Mouse (Mus musculus) E14TG2a.4 (cell line): ENCODE data around the gene Lrp5.

Source experiments
- H3K27me3 ChIP-seq: 2 replicates; pipeline ENCODE4 v1.6.1; 2014; ENCODE audit warnings: low read length, control low read depth; ENCODE audit not compliant: insufficient read depth
- H3K36me3 ChIP-seq: 2 replicates; pipeline ENCODE4 v1.6.1; 2014; ENCODE audit warnings: low read length, control low read depth; ENCODE audit not compliant: insufficient read depth
- H3K4me1 ChIP-seq: replicated peaks from 2 replicates; pipeline ENCODE4 v1.6.1; 2014; ENCODE audit warnings: low read depth, low read length, control low read depth
- H3K4me3 ChIP-seq: replicated peaks from 2 replicates; pipeline ENCODE4 v1.5.1; 2014; ENCODE audit warnings: mild to moderate bottlenecking, low read length
- H3K9me3 ChIP-seq: 2 replicates; pipeline ENCODE4 v1.6.1; 2014; ENCODE audit warnings: low read length, control low read depth
- CTCF ChIP-seq: conservative IDR thresholded peaks from 2 replicates; pipeline ENCODE4 v1.5.1; 2014; ENCODE audit warnings: low read length
- NANOG ChIP-seq: IDR thresholded peaks from 2 replicates; pipeline ENCODE4 v1.6.1; 2014; ENCODE audit warnings: borderline replicate concordance, low read length, mixed read lengths
- POU5F1 ChIP-seq: IDR thresholded peaks from 2 replicates; pipeline ENCODE4 v1.6.1; 2014; ENCODE audit warnings: low read length, borderline replicate concordance

Lrp5 gene

DNA sequence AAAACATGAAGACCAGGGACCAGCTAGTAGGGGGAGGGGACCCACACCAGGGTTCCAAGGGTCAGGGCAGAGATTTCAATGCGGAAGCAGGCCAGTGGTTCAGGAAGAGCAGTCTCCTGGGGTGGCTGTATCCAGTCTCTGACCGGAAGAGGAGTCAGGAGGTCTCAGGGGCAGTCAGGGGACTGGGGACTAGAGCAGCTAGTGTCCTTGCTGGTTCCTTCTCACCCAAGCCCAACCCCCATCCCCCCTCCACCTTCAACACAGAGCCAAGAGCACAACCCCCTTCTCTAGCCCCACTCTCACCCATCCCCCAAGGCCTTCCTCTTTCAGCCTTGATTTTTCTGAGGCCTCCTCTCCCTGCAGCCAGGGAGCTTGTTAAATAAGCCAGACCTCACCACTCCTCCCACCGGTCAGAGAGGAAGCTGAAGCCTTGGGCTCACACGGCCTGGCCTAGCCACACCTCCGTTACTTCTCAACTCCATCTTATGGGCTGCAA lies 1.4 kb upstream of the Lrp5 start:
- H3K9me3 ChIP-seq = no peaks in the 10 kb centered on the region
- H3K4me1 ChIP-seq = peaks cover 72% of the 10 kb centered on the region
- no peak for TF ChIP-seq NANOG
- no peak for TF ChIP-seq POU5F1
- TF ChIP-seq CTCF = no peak
- peaks cover 18% of the 10 kb centered on the region for H3K27me3 ChIP-seq
- H3K4me3 ChIP-seq = peak overlapping the region; percentile 91
- no peaks in the 10 kb centered on the region for H3K36me3 ChIP-seq

DNA sequence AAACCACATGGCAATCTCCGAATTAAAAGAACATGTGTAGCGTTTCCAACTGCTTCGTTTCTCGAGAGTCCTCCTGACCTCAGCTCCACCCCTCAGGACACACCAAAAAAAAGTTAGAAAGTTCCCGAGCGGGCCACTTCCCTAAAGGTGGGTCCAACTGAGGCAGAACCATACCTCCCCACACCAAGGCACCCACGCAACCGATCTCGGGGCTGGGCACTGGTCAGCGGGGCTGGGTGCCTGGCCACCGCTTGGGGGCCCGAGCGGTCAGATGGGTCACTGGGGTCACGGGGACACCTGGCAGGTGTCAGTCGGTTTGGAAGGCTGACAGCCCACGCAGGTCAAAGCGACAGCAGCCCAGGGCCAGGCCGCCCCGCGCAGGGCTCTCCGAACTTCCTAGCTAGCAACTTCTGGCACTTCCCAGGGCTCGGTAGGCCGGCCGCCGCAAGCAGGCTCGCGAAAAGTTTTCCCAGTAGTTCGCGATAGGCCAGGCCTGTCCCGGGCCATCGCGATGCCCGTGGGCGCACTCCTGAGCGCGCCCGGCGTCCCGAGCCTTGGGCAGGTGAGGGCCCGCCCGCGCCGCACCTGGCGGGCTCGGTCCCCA lies 651 bp downstream of the Lrp5 start:
- Histone ChIP-seq H3K36me3 (no peaks in the 10 kb centered on the region), H3K4me1 (peaks cover 73% of the 10 kb centered on the region), H3K27me3 (peaks cover 18% of the 10 kb centered on the region), H3K4me3 (peak overlapping the region; percentile 91), H3K9me3 (no peaks in the 10 kb centered on the region)
- TF ChIP-seq CTCF (no peak), POU5F1 (no peak), NANOG (no peak)

DNA sequence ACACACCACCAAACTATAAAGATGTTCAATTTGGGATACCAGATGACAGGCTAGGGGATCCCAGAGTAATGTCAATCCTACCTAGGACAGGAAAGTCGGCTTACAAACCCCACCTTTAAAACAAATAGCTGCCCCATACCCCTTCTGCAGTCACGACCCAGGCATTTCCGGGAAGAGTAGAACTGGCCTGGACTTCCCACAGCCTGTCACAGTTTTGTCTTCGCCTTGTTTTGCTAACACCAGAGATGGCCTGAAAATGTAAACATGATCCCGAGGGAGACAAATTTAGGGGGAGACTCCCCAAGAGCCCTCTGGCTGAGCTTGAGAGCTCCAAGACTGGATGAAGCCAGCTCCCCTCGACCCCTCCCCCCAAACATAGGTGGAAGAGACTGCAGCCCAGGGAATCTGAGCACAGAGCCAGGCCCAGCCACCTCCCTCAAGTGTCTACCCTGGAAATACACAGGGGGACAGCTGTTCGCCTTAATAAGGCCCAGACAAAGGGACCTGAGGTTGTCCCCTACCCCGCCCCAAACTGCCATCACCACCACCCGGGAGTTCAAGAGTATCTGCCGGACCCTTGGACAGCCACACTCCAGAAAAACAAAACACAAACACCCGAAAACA lies 1.3 kb downstream of the Lrp5 start:
- Histone ChIP-seq H3K9me3 (no peaks in the 10 kb centered on the region), H3K4me3 (peak overlapping the region; percentile 91), H3K4me1 (peaks cover 78% of the 10 kb centered on the region), H3K27me3 (peaks cover 18% of the 10 kb centered on the region), H3K36me3 (no peaks in the 10 kb centered on the region)
- TF ChIP-seq POU5F1 (no peak), NANOG (no peak), CTCF (no peak)

DNA sequence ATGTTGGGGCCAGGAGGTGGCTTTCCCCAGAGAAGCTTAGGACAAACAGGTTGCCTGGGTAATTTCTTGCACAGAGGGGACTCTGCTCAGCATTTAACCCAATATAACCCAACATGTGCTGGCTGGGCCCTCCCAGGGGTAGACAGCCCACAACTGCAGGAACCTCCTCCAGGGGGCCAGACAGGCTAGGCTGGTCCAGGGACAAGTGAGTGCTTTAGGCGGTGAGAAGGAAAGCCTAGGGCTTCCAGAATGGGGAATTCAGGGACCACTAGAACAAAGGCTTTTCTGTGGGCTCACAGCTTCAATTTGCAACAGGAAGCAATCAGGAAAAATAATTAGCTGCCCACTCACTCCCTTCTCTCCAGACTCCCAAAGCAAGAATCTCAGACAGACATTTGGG lies 1.9 kb downstream of the Lrp5 start:
- peaks cover 84% of the 10 kb centered on the region for H3K4me1 ChIP-seq
- H3K27me3 ChIP-seq = peaks cover 18% of the 10 kb centered on the region
- no peaks in the 10 kb centered on the region for H3K9me3 ChIP-seq
- peak overlapping the region; percentile 91 for H3K4me3 ChIP-seq
- no peaks in the 10 kb centered on the region for H3K36me3 ChIP-seq
- TF ChIP-seq POU5F1 (no peak), NANOG (no peak), CTCF (no peak)

DNA sequence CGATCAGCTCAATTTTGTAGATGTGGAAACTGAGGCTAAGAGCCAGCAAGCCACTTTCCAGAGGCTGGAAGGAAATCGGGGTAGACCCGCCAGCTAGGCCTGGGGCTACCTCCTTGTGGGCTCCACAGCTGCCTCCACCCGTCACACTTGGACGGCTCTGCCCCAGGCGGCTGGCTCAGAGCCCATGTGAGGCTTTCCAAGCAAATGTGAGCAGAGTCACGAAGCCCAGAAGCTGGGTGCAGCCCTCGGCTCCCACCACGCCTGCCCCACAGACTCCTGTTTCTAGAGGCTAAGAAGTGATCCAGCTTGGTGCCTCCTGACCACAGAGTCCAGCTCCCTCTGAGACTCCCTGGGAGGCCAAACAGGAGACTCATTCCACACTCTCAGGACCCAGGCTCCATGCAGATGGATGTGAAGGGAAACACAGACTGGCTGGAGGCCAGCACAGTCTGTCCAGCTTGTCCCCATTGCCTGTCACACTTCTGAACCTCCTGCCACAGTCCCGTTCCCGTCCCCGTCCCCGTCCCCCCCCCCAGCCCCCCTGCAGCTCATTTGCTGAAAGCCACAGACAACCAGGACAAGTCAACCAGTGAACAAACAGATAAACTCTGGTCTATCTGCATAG lies 4.9 kb downstream of the Lrp5 start:
- peaks cover 74% of the 10 kb centered on the region for H3K4me1 ChIP-seq
- peaks cover 7% of the 10 kb centered on the region for H3K27me3 ChIP-seq
- H3K9me3 ChIP-seq = no peaks in the 10 kb centered on the region
- H3K4me3 ChIP-seq = 0 out of 2 replicates have a peak overlapping the region, but pooled peaks have one; percentile 32
- no peaks in the 10 kb centered on the region for H3K36me3 ChIP-seq
- TF ChIP-seq NANOG (no peak), POU5F1 (no peak), CTCF (no peak)

DNA sequence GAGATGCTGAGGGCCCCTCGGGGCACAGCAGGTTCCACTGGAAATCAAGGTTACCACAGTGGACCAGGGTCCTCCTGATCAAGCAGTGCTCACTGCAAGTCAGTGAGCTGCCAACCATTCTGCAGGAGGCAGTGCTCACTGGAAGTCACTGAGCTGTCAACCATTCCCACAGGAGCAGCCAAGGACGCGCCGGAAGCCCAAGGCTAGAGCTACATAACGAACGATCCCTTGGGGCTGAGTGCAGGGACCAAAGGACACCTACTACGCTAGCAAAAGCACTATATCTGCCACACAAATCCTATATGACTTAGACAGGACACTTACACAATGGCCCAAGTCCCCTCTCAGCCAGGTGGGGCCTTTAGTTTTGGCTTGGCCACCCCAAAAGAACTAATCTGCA lies 5.6 kb downstream of the Lrp5 start:
- H3K4me3 ChIP-seq = no peak overlapping the region
- H3K36me3 ChIP-seq = no peaks in the 10 kb centered on the region
- TF ChIP-seq CTCF (no peak), NANOG (no peak), POU5F1 (no peak)

DNA sequence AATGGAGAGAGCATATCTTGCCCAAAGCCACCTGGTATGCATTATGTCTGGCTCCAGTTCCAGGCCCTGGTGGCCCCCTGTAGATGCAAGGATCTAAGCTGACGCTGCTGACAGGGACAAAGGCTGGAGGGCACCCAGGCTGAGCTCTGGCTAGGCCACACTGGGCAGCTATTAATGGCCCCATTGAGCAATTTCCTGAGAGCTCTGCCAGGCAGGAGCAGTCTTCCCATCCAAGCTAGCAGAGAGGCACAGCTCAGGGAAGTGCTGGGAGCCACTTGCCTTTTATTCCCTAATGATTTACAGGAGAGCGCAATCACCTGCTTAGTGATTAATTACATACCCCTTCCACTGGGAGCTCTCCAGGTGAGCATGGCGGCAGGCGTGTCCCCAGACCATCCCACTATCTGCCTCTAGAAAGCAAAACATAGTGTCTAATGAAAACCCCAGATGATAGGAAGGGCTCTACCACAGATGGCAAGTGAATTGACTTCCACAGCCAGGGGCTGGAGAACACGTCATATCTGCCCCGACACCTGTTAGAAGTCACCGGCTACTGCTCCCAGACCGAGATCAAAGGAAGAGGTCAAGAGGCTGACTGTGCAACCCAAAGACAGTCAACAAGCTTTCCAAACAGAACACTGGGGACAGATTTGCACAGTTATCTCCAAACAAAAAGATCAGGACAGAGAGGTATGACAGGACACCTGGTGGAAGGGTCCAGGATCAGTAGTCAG lies 12.1 kb downstream of the Lrp5 start:
- Histone ChIP-seq H3K4me3 (no peak overlapping the region), H3K27me3 (no peaks in the 10 kb centered on the region), H3K9me3 (peaks cover 8% of the 10 kb centered on the region), H3K4me1 (peaks cover 27% of the 10 kb centered on the region), H3K36me3 (peaks cover 22% of the 10 kb centered on the region)
- TF ChIP-seq CTCF (no peak), POU5F1 (no peak)

More for the DNA sequence above, 5.6 kb downstream of the Lrp5 start:
- Histone ChIP-seq H3K9me3 (no peaks in the 10 kb centered on the region), H3K4me1 (peaks cover 73% of the 10 kb centered on the region), H3K27me3 (peaks cover 3% of the 10 kb centered on the region)

DNA sequence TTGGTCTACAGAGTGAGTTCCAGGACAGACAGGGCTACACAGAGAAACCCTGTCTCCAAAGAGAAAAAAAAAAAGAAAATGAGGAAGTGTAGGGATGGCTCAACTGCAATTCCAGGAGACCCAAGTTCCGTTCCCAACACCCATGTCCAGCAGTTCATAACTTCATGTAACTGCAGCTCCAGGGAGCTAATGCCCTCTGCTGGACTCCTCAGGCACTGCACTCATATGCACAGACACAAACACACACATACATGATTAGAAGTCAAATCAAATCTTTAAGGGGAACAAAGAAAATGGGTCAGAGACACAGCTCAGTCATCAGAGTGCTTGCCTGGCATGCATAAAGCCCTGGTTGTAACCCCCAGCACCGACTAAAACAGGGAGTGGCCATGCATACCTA lies 13.2 kb downstream of the Lrp5 start:
- peaks cover 33% of the 10 kb centered on the region for H3K4me1 ChIP-seq
- H3K27me3 ChIP-seq = no peaks in the 10 kb centered on the region
- peaks cover 22% of the 10 kb centered on the region for H3K36me3 ChIP-seq
- H3K9me3 ChIP-seq = peaks cover 8% of the 10 kb centered on the region
- peak; percentile 56 for TF ChIP-seq CTCF
- no peak for TF ChIP-seq NANOG
- TF ChIP-seq POU5F1 = no peak
- H3K4me3 ChIP-seq = no peak overlapping the region
